10 mouse cellular contexts compared by ENCODE assay signal in the genomic region with DNA sequence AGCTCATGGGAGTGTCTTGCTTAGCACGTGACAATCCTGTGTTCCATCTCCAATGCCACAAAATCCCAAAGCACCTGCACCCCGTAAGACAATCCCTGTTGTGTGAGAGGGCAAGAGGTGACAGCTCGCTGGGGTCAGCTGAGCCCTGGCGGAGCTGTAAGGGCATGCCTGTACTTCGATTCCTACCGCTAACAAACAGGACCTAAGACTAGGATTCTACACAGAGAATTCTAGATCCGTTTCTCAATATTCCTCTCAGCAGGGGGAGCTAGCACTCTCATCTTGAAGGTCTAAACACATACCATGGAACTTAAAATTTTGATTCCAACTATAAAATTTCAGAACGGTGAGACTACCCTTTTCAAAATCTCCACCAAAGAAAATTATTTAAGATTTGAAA. TPM values are rescaled to one million over a fixed set of nuclear protein-coding genes. Genes with fewer than 3 reads are reported as not detected.
DNase-seq lines count a peak whose midpoint lies in the region; ATAC-seq and TF ChIP-seq lines count a peak whose summit lies in the region.
"Had no signal": no experiment of that assay in that cellular context is flagged by ENCODE, and none has a peak within 500 bp of the region (broad histone marks: within the 10 kb centered on the region; RNA-seq: fewer than 3 reads in every experiment).

No protein-coding gene starts in this region.

- no peaks in the 10 kb centered on the region; the same call in 1 of the 2 replicates for H3K79me2 ChIP-seq in MEL (ENCODE audit: control insufficient read depth, insufficient read depth, low read length, poor library complexity)

- 0 out of 2 replicates have a peak overlapping the region, but pooled peaks have one; percentile 13 for H3K4me2 ChIP-seq in hindbrain, embryonic 13.5 days
- 0 out of 2 replicates have a peak overlapping the region, but pooled peaks have one; percentile 1 for H3K4me2 ChIP-seq in kidney, postnatal 0 days (ENCODE audit: low read length)
- H3K4me2 ChIP-seq: limb, embryonic 15.5 days; stomach, embryonic 15.5 days had no signal

- TF ChIP-seq RAD21 in MEL (IDR thresholded peaks at IDR 0.05; ENCODE audit: low read depth, low read length) = peak; percentile 8

- TF ChIP-seq EP300 in MEL (IDR thresholded peaks at IDR 0.05; ENCODE audit: low read depth in 1 of 2, low read length in 2 of 2) = no peak

- H3K4me3 ChIP-seq in hindbrain, embryonic 13.5 days = no peak overlapping the region
- no peak overlapping the region for H3K4me3 ChIP-seq in hindbrain, embryonic 10.5 days
- H3K4me3 ChIP-seq in MEL (ENCODE audit: control insufficient read depth in 1 of 2, insufficient read depth in 1 of 2, low read depth in 2 of 2, low read length in 2 of 2) = no peak overlapping the region
- H3K4me3 ChIP-seq in kidney, postnatal 0 days (replicated peaks; ENCODE audit: low read depth, low read length) = no peak overlapping the region
- H3K4me3 ChIP-seq: limb, embryonic 15.5 days; stomach, embryonic 15.5 days had no signal

- H3K27me3 ChIP-seq in hindbrain, embryonic 13.5 days = peaks cover 39% of the 10 kb centered on the region
- peaks cover 77% of the 10 kb centered on the region for H3K27me3 ChIP-seq in hindbrain, embryonic 10.5 days (ENCODE audit: insufficient read depth, poor library complexity, severe bottlenecking)
- H3K27me3 ChIP-seq in MEL (ENCODE audit: control insufficient read depth in 1 of 2, insufficient read depth in 2 of 2, low read length in 2 of 2) = no peaks in the 10 kb centered on the region
- 0 out of 2 replicates have a peak, but pooled peaks cover 3% of the 10 kb centered on the region for H3K27me3 ChIP-seq in kidney, postnatal 0 days (ENCODE audit: insufficient read depth, low read length)

- H3K36me3 ChIP-seq in hindbrain, embryonic 13.5 days = no peaks in the 10 kb centered on the region
- no peaks in the 10 kb centered on the region for H3K36me3 ChIP-seq in hindbrain, embryonic 10.5 days
- H3K36me3 ChIP-seq in MEL (ENCODE audit: control insufficient read depth in 1 of 2, insufficient read depth in 2 of 2, low read length in 2 of 2) = no peaks in the 10 kb centered on the region; a peak in 2 of 4 replicates
- H3K36me3 ChIP-seq in kidney, postnatal 0 days (ENCODE audit: insufficient read depth, low read length) = no peaks in the 10 kb centered on the region
- H3K36me3 ChIP-seq: limb, embryonic 15.5 days; stomach, embryonic 15.5 days had no signal

- TF ChIP-seq CTCF in MEL (IDR thresholded peaks at IDR 0.05 in 2 of 3, conservative IDR thresholded peaks at IDR 0.05 in 1 of 3; ENCODE audit: control insufficient read depth in 1 of 3, insufficient read depth in 1 of 3, low read depth in 2 of 3, low read length in 3 of 3, poor library complexity in 1 of 3, severe bottlenecking in 1 of 3) = peak in 1 of 3 experiments; percentile 32; a peak in 2 of 6 replicates
- peak; percentile 72 for TF ChIP-seq CTCF in kidney, postnatal 0 days (IDR thresholded peaks at IDR 0.05; ENCODE audit: low read depth)

- no peaks in the 10 kb centered on the region for H3K9me3 ChIP-seq in hindbrain, embryonic 13.5 days
- no peaks in the 10 kb centered on the region for H3K9me3 ChIP-seq in hindbrain, embryonic 10.5 days
- no peaks in the 10 kb centered on the region for H3K9me3 ChIP-seq in MEL (replicated peaks; ENCODE audit: insufficient read depth, low read length)
- H3K9me3 ChIP-seq in kidney, postnatal 0 days (replicated peaks; ENCODE audit: low read length) = no peaks in the 10 kb centered on the region
- H3K9me3 ChIP-seq: limb, embryonic 15.5 days; stomach, embryonic 15.5 days had no signal

- no peak overlapping the region for H3K27ac ChIP-seq in hindbrain, embryonic 13.5 days
- H3K27ac ChIP-seq in hindbrain, embryonic 10.5 days = no peak overlapping the region
- H3K27ac ChIP-seq in MEL (ENCODE audit: control insufficient read depth, low read depth, low read length) = no peak overlapping the region
- no peak overlapping the region for H3K27ac ChIP-seq in kidney, postnatal 0 days
- H3K27ac ChIP-seq: limb, embryonic 15.5 days; stomach, embryonic 15.5 days had no signal

- H3K9ac ChIP-seq in hindbrain, embryonic 13.5 days = no peak overlapping the region
- no peak overlapping the region for H3K9ac ChIP-seq in MEL (ENCODE audit: control insufficient read depth, low read depth, low read length, poor library complexity, severe bottlenecking)
- no peak overlapping the region for H3K9ac ChIP-seq in kidney, postnatal 0 days (ENCODE audit: low read depth, low read length)
- H3K9ac ChIP-seq: limb, embryonic 15.5 days; stomach, embryonic 15.5 days had no signal

- peaks cover 18% of the 10 kb centered on the region for H3K4me1 ChIP-seq in hindbrain, embryonic 13.5 days (replicated peaks)
- peaks cover 8% of the 10 kb centered on the region for H3K4me1 ChIP-seq in hindbrain, embryonic 10.5 days (replicated peaks)
- no peaks in the 10 kb centered on the region; a peak in 2 of 4 replicates for H3K4me1 ChIP-seq in MEL (ENCODE audit: control insufficient read depth in 1 of 2, insufficient read depth in 2 of 2, low read length in 2 of 2)
- H3K4me1 ChIP-seq in kidney, postnatal 0 days (replicated peaks; ENCODE audit: insufficient read depth, low read length) = peaks cover 8% of the 10 kb centered on the region; the same call in 1 of the 2 replicates

- no peak for ATAC-seq in hindbrain, embryonic 13.5 days (ENCODE audit: low FRiP score)
- no peak for ATAC-seq in kidney, postnatal 0 days (replicated peaks; ENCODE audit: low FRiP score, low read depth)
- no peak for ATAC-seq in megakaryocyte-erythroid progenitor cell, adult 5-6 weeks (replicated peaks; ENCODE audit: low FRiP score, low TSS enrichment, poor library complexity, severe bottlenecking)

- TF ChIP-seq POLR2A in MEL (IDR thresholded peaks at IDR 0.05; ENCODE audit: control insufficient read depth in 1 of 2, insufficient read depth in 1 of 2, low read depth in 1 of 2, low read length in 2 of 2, poor library complexity in 1 of 2) = no peak

- 31% methylated on average over 8 of the region's 8 CpGs for WGBS in hindbrain, embryonic 13.5 days
- WGBS in hindbrain, embryonic 10.5 days = 31% methylated on average over 8 of the region's 8 CpGs
- WGBS in kidney, postnatal 0 days = 17% methylated on average over 8 of the region's 8 CpGs

- no peak for DNase-seq in hindbrain, embryonic 10.5 days (ENCODE audit: low spot score)
- DNase-seq in 3T3-L1 (ENCODE audit: low read depth, low spot score) (peak; percentile 86), MEL (ENCODE audit: low read depth, low spot score) (no peak)
- DNase-seq in kidney, postnatal 0 days (ENCODE audit: low spot score) = peak; percentile 94
- DNase-seq in retina, embryonic 14.5 days (ENCODE audit: low spot score) = peak; percentile 75
- no peak for DNase-seq in left cerebral cortex, adult 8-10 months (ENCODE audit: low spot score in 2 of 2)

TF ChIP-seq in MEL, 35 proteins besides CTCF, POLR2A, EP300 and RAD21:
- no peak for TF ChIP-seq UBTF (IDR thresholded peaks at IDR 0.05; ENCODE audit: borderline replicate concordance, insufficient read depth, low read depth, low read length)
- peak; percentile 39 for TF ChIP-seq SMC3 (IDR thresholded peaks at IDR 0.05; ENCODE audit: low read depth, low read length)
TF ChIP-seq in MEL: peak in this region for 1.

RNA-seq across cellular contexts. Expression of a gene that starts 9.7 kb away (rescaled TPM):
- polyA plus RNA-seq in hindbrain, embryonic 13.5 days (2015; fragmentation: Nextera tagmentation; extraction: Ambion mirVana) = 28.6 and 35.6 TPM in 2 replicates
- polyA plus RNA-seq in hindbrain, embryonic 10.5 days (2016; fragmentation: Nextera tagmentation; extraction: Ambion mirVana) = 14.5 and 18.1 TPM in 2 replicates
- 17.7 and 17.8 TPM in 2 replicates for total RNA-seq in MEL (2012; rRNA removed)
- 10 to 100 TPM in 1 of 2 experiments, not detected in 1; 31.3 TPM for polyA plus RNA-seq in MEL (2012; ENCODE audit: insufficient read depth in 1 of 2, insufficient read length in 2 of 2, low read depth in 1 of 2, low replicate concordance in 2 of 2, missing spikeins in 1 of 2)
- polyA plus RNA-seq in kidney, postnatal 0 days (2015; fragmentation: Nextera tagmentation; extraction: Ambion mirVana) = 35.6 and 37.0 TPM in 2 replicates
- total RNA-seq in megakaryocyte-erythroid progenitor cell, adult 5-6 weeks (2014; fragmentation: Nextera tagmentation) = 18.5 and 30.0 TPM in 2 replicates
- 44.3 and 66.4 TPM in 2 replicates for total RNA-seq in megakaryocyte-erythroid progenitor cell, adult 5-6 weeks (2017)
- 10 to 100 TPM; 14.0 to 20.9 (median 18.5) TPM for total RNA-seq in left cerebral cortex, adult 8-10 months (2022)

Comparison
In these comparisons a context has a peak if more than half of its experiments do, and no peak if none do; other contexts are left out.
1. DNase-seq: peak in 3T3-L1 (single experiment), kidney, postnatal 0 days (single experiment) and retina, embryonic 14.5 days (single experiment); none in hindbrain, embryonic 10.5 days (single experiment), MEL (single experiment) and left cerebral cortex, adult 8-10 months (0 of 2).